Mouse (Mus musculus) embryo, embryonic 10.5 days (tissue): Measurements from ENCODE around the gene Capn7.

Experiments
- DNase-seq: peaks from one replicate; pipeline ENCODE4 v3.0.0-alpha.2; 2015; ENCODE audit warnings: low spot score

The Capn7 gene

GRCm38 (mm10) chr14:31365350-31365749, 28.9 kb downstream of the Capn7 start:
- peak; percentile 77 for DNase-seq

GRCm38 (mm10) chr14:31367951-31368350, 31.5 kb downstream of the Capn7 start:
- no peak for DNase-seq

GRCm38 (mm10) chr14:31369377-31369776, 32.9 kb downstream of the Capn7 start:
- no peak for DNase-seq

GRCm38 (mm10) chr14:31374390-31374789, 38.0 kb downstream of the Capn7 start:
- no peak for DNase-seq

GRCm38 (mm10) chr14:31376331-31376730, 39.9 kb downstream of the Capn7 start:
- no peak for DNase-seq

- DNase-seq: no peak
Observed at GRCm38 (mm10) chr14:31382276-31382675, 45.8 kb downstream of the Capn7 start.

- DNase-seq: no peak
Observed at GRCm38 (mm10) chr14:31383470-31384050, 47.1 kb downstream of the Capn7 start.

- DNase-seq: no peak
Observed at GRCm38 (mm10) chr14:31384366-31385323, 48.2 kb downstream of the Capn7 start.

- no peak for DNase-seq
Observed at GRCm38 (mm10) chr14:31385406-31385805, 49.0 kb downstream of the Capn7 start.

- DNase-seq: peak; percentile 83
Observed at GRCm38 (mm10) chr14:31385977-31386697, 49.7 kb downstream of the Capn7 start.

- DNase-seq: no peak
Observed at GRCm38 (mm10) chr14:31387301-31387981, 51.0 kb downstream of the Capn7 start.

GRCm38 (mm10) chr14:31388086-31388872, 51.8 kb downstream of the Capn7 start:
- DNase-seq: no peak

- DNase-seq: no peak
Observed at GRCm38 (mm10) chr14:31389421-31390147, 53.1 kb downstream of the Capn7 start.

GRCm38 (mm10) chr14:31392300-31392699, 55.9 kb downstream of the Capn7 start:
- DNase-seq: no peak

GRCm38 (mm10) chr14:31392873-31393545, 56.6 kb downstream of the Capn7 start:
- DNase-seq: no peak

GRCm38 (mm10) chr14:31393546-31393890, 57.1 kb downstream of the Capn7 start:
- no peak for DNase-seq

- no peak for DNase-seq
Observed at GRCm38 (mm10) chr14:31393936-31394630, 57.6 kb downstream of the Capn7 start.

- DNase-seq: no peak
Observed at GRCm38 (mm10) chr14:31394822-31395532, 58.5 kb downstream of the Capn7 start.
